Mouse (Mus musculus): ENCODE results near the gene Ccdc138. TPM values are rescaled to one million over a fixed set of nuclear protein-coding genes. Genes with fewer than 3 reads are reported as not detected.

Ccdc138 gene
- total and polyA plus RNA-seq, 3 experiments, result 0.20 to 4.5 (median 2.1) TPM

GRCm38 (mm10) chr10:58618501-58619216 lies 120.9 kb downstream of the Ccdc138 start:
- no peaks in the 10 kb centered on the region for H3K27me3 ChIP-seq (ENCODE audit: insufficient read depth, low read length)
- ATAC-seq (ENCODE audit: extremely low read depth, insufficient number of reproducible peaks, low FRiP score, poor library complexity, severe bottlenecking), result no peak
- TF ChIP-seq GATA2 (IDR thresholded peaks at IDR 0.05; ENCODE audit: borderline replicate concordance, low read depth, low read length) (no peak), TAL1 (conservative IDR thresholded peaks at IDR 0.05; ENCODE audit: low read depth, low read length) (no peak), CTCF (IDR thresholded peaks at IDR 0.05; ENCODE audit: low read depth, low read length) (no peak), GATA1 (IDR thresholded peaks at IDR 0.05; ENCODE audit: borderline replicate concordance, low read length) (no peak), POLR2AphosphoS5 (IDR thresholded peaks at IDR 0.05; ENCODE audit: insufficient replicate concordance, low read depth, low read length) (no peak)

GRCm38 (mm10) chr10:58619266-58619665 lies 121.5 kb downstream of the Ccdc138 start:
- Histone ChIP-seq H3K4me1 (ENCODE audit: insufficient read depth, low read depth, low read length) (no peaks in the 10 kb centered on the region), H3K4me3 (ENCODE audit: low read depth, low read length) (no peak overlapping the region), H3K9me3 (replicated peaks) (no peaks in the 10 kb centered on the region), H3K27me3 (ENCODE audit: insufficient read depth, low read length) (no peaks in the 10 kb centered on the region), H3K36me3 (replicated peaks) (no peaks in the 10 kb centered on the region)
- DNase-seq (ENCODE audit: low spot score), result no peak
- TF ChIP-seq CTCF (IDR thresholded peaks at IDR 0.05; ENCODE audit: low read depth, low read length), result no peak
- TF ChIP-seq GATA1 (IDR thresholded peaks at IDR 0.05; ENCODE audit: borderline replicate concordance, low read length), result no peak
- no peak for TF ChIP-seq POLR2AphosphoS5 (IDR thresholded peaks at IDR 0.05; ENCODE audit: insufficient replicate concordance, low read depth, low read length)
- TF ChIP-seq TAL1 (conservative IDR thresholded peaks at IDR 0.05; ENCODE audit: low read depth, low read length), result no peak
- TF ChIP-seq GATA2 (IDR thresholded peaks at IDR 0.05; ENCODE audit: borderline replicate concordance, low read depth, low read length), result no peak
- no peak for ATAC-seq (ENCODE audit: extremely low read depth, insufficient number of reproducible peaks, low FRiP score, poor library complexity, severe bottlenecking)

More at GRCm38 (mm10) chr10:58618501-58619216, 120.9 kb downstream of the Ccdc138 start:
- no peaks in the 10 kb centered on the region for H3K9me3 ChIP-seq (replicated peaks)
- no peak for DNase-seq (ENCODE audit: low spot score)
- H3K36me3 ChIP-seq (replicated peaks), result no peaks in the 10 kb centered on the region
- H3K4me3 ChIP-seq (ENCODE audit: low read depth, low read length), result no peak overlapping the region
- no peaks in the 10 kb centered on the region for H3K4me1 ChIP-seq (ENCODE audit: insufficient read depth, low read depth, low read length)

- no peak for ATAC-seq (ENCODE audit: extremely low read depth, insufficient number of reproducible peaks, low FRiP score, poor library complexity, severe bottlenecking)
- TF ChIP-seq GATA1 (IDR thresholded peaks at IDR 0.05; ENCODE audit: borderline replicate concordance, low read length) (no peak), GATA2 (IDR thresholded peaks at IDR 0.05; ENCODE audit: borderline replicate concordance, low read depth, low read length) (no peak), TAL1 (conservative IDR thresholded peaks at IDR 0.05; ENCODE audit: low read depth, low read length) (no peak), POLR2AphosphoS5 (IDR thresholded peaks at IDR 0.05; ENCODE audit: insufficient replicate concordance, low read depth, low read length) (no peak), CTCF (IDR thresholded peaks at IDR 0.05; ENCODE audit: low read depth, low read length) (no peak)
- no peaks in the 10 kb centered on the region for H3K9me3 ChIP-seq (replicated peaks)
These were observed 127.3 kb downstream of the Ccdc138 start for GRCm38 (mm10) chr10:58624848-58625711.

More at GRCm38 (mm10) chr10:58624848-58625711, 127.3 kb downstream of the Ccdc138 start:
- Histone ChIP-seq H3K27me3 (ENCODE audit: insufficient read depth, low read length) (no peaks in the 10 kb centered on the region), H3K36me3 (replicated peaks) (no peaks in the 10 kb centered on the region), H3K4me3 (ENCODE audit: low read depth, low read length) (no peak overlapping the region), H3K4me1 (ENCODE audit: insufficient read depth, low read depth, low read length) (no peaks in the 10 kb centered on the region)
- no peak for DNase-seq (ENCODE audit: low spot score)

Other genes starting within 250 kb of the Ccdc138 start
- 31.0 and 44.7 TPM in 2 replicates for gene Gcc2, start 242.5 kb upstream of the Ccdc138 start, total RNA-seq (2014; fragmentation: Nextera tagmentation)
- 22.5 and 28.6 TPM in 2 replicates for gene Gcc2, start 242.5 kb upstream of the Ccdc138 start, total RNA-seq (2017)
- 4.5 and 5.7 TPM in 2 replicates for gene Gcc2, start 242.5 kb upstream of the Ccdc138 start, polyA plus RNA-seq (2012)
- gene Lims1, start 174.5 kb upstream of the Ccdc138 start, total RNA-seq (2014; fragmentation: Nextera tagmentation), result 81.3 and 85.8 TPM in 2 replicates
- 59.3 and 64.7 TPM in 2 replicates for gene Lims1, start 174.5 kb upstream of the Ccdc138 start, total RNA-seq (2017)
- 1.3 and 1.6 TPM in 2 replicates for gene Lims1, start 174.5 kb upstream of the Ccdc138 start, polyA plus RNA-seq (2012)
- gene Ranbp2, start 51.0 kb upstream of the Ccdc138 start, total RNA-seq (2014; fragmentation: Nextera tagmentation), result 141 and 154 TPM in 2 replicates
- gene Ranbp2, start 51.0 kb upstream of the Ccdc138 start, total RNA-seq (2017), result 121 and 147 TPM in 2 replicates
- 2.4 and 4.5 TPM in 2 replicates for gene Ranbp2, start 51.0 kb upstream of the Ccdc138 start, polyA plus RNA-seq (2012)
- gene Edar, start 177.7 kb downstream of the Ccdc138 start, total RNA-seq (2014; fragmentation: Nextera tagmentation), result not detected in 2 replicates
- gene Edar, start 177.7 kb downstream of the Ccdc138 start, total RNA-seq (2017), result not detected in 2 replicates
- not detected in 2 replicates for gene Edar, start 177.7 kb downstream of the Ccdc138 start, polyA plus RNA-seq (2012)
- not detected in 2 replicates for gene Gm17542, start 220.3 kb downstream of the Ccdc138 start, total RNA-seq (2014; fragmentation: Nextera tagmentation)
- gene Gm17542, start 220.3 kb downstream of the Ccdc138 start, total RNA-seq (2017), result not detected in 2 replicates
- not detected in 2 replicates for gene Gm17542, start 220.3 kb downstream of the Ccdc138 start, polyA plus RNA-seq (2012)